Mouse (Mus musculus) gastrocnemius, postnatal 4 days (tissue): ENCODE results near the gene Ldlrad2. TPM values are rescaled to one million over a fixed set of nuclear protein-coding genes. Genes with fewer than 3 reads are reported as not detected.

Experiments used
- DNase-seq, 2 experiments: peaks; one replicate each; pipeline ENCODE4 v3.0.0; 2021 to 2022; ENCODE audit warnings: low spot score in 2 of 2, mixed read lengths in 2 of 2
- microRNA-seq: library from miRNA; unstranded; fragments of <30 nt; microRNA quantifications from one replicate; pipeline ENCODE4 v1.2.0, GENCODE M21; 2021
- total RNA-seq, 2 experiments: library from RNA; stranded (reverse); gene quantifications; 2 replicates each; pipeline ENCODE4 v1.2.3; 2021

Ldlrad2 gene
- total RNA-seq, 2 experiments from 2014 or later: not detected

DNA sequence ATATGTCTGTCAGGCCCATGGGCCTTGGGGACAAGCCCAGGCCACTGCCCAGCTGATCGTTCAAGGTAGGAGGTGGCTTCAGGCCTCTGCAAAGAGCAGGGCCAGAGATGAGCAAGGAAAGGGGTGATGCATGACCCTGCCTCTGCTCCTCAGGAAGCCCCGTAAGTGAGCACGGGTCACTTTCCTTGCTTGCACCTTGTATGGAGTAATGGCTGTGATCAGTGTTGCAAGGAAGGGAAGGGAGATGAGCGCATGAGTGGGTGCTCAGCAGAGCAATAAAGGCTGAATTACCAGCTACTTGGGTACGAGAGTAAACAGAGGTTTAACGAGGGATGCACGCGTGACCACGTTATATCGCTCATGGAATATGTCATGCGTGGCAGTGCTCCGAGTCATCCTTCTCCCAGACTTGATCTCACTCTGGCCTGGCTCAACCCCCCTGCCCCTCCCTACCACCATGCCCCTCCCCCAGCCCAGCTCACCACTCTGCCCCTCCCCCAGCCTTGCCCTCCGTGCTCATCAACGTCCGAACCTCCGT lies 17.6 kb downstream of the Ldlrad2 start:
- no peak for DNase-seq

- DNase-seq: peak in 1 of 2 experiments; percentile 15
Measured at GRCm38 (mm10) chr4:137553466-137553865, 20.9 kb downstream of the Ldlrad2 start.

- no peak for DNase-seq
Measured at GRCm38 (mm10) chr4:137546003-137546525, 28.3 kb downstream of the Ldlrad2 start.

DNA sequence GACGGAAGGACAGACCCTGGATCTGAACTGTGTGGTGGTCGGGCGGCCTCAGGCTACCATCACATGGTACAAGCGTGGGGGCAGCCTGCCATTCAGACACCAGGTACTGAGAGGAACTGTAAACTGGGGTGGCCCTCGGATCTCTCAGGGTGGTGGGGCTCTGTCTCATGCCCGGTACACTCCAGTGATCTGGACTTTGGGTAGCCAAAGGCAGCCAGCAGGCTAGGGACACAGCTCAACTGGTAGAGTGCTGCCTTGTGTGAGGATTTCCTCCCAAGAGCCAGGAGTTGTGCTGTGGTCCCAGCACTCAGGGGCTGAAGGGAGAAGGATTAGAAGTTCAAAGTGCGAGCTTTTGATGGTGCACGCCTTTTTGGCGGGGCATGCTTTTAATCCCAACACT lies 28.8 kb downstream of the Ldlrad2 start:
- DNase-seq: no peak

DNA sequence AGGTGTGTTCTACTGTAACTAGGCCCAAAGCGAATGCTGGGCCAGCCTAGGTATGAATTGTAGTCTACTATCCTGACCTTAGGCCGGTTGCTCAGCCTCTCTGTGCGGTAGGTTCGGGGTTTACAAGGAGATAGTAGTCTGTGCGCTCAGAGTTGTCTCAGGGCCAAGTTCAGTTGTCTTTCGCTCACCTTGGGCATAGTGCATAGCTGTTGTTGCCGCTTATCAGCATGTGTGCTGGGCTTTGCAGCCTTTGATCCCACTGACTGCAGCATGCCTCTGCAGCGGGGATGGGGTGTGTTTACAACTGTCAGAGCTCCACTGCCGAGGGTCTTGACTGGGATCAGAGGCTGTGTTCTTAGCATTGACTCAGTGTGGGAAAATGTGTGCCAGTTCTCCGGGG lies 31.4 kb downstream of the Ldlrad2 start:
- DNase-seq: no peak

DNA sequence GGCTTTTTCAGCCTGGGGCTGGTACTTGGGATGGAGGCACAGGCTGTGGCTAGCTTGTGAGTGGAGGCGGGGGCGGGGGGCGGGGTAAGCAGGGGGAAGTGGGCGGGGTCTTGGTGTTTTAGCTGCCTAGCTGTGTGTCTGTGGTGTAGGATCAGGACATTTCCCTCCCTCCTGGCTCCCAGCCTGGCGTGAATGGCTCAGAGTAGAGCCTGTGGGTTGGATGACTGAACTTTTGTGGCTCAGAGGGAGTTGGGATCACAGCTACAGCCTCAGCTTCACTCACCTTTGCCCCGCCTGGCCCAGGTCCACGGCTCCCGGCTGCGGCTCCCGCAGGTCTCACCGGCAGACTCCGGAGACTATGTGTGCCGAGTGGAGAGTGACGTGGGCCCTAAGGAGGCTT lies 34.0 kb downstream of the Ldlrad2 start:
- DNase-seq: no peak

GRCm38 (mm10) chr4:137527872-137528271 lies 46.5 kb downstream of the Ldlrad2 start:
- no peak for DNase-seq

- DNase-seq: no peak
Measured at GRCm38 (mm10) chr4:137527368-137527767, 47.0 kb downstream of the Ldlrad2 start.

DNA sequence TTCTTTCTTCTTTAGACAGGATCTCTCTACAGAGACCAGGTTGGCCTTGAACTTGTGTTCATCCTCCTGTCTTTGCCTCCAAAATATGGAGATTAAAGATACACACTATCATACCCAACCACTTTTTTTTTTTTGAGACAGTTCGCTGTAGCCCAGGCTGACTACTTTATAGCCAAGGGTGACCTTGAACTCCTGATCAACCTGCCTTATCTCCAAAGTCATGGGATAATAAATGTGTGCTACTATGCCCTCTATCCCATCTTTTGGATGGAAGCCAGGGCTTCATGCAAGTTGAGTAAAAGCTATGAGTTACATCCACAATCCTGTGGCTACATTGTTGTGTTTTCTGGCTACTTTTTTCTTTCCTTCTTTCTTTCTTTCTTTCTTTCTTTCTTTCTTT lies 48.9 kb downstream of the Ldlrad2 start:
- no peak for DNase-seq

Small RNA genes within 50 kb of the gene (microRNA-seq; reads per million reads assigned to microRNA genes)
- gene Mir7018: 2.3 reads per million, percentile 4 among the genes with 10 or more reads in this experiment

Other genes starting within 250 kb of the Ldlrad2 start
- 100 to 1,000 TPM; 298 to 314 TPM for gene Cdc42, start 216.8 kb downstream of the Ldlrad2 start, total RNA-seq
- gene Cela3a, start 164.8 kb downstream of the Ldlrad2 start, total RNA-seq: under 1 TPM in 1 of 2 experiments, not detected in 1; 0.34 TPM
- gene Cela3b, start 144.0 kb downstream of the Ldlrad2 start, total RNA-seq: under 1 TPM in 1 of 2 experiments, not detected in 1; 0.34 TPM
- under 1 TPM in 1 of 2 experiments, not detected in 1; 0.34 TPM for gene 1700013G24Rik, start 121.3 kb downstream of the Ldlrad2 start, total RNA-seq
- gene Hspg2, start 105.8 kb downstream of the Ldlrad2 start, total RNA-seq: 100 to 1,000 TPM; 336 to 381 TPM
- gene Usp48, start 19.2 kb upstream of the Ldlrad2 start, total RNA-seq: 10 to 100 TPM; 42.9 to 65.7 TPM
- 1 to 10 TPM; 6.6 to 7.4 TPM for gene Rap1gap, start 90.2 kb upstream of the Ldlrad2 start, total RNA-seq
- gene Alpl, start 221.8 kb upstream of the Ldlrad2 start, total RNA-seq: 1 to 10 TPM; 1.3 to 1.5 TPM